Mouse (Mus musculus): Measurements from ENCODE around the gene Gstp1. TPM values are rescaled to one million over a fixed set of nuclear protein-coding genes. Genes with fewer than 3 reads are reported as not detected.

Gene Gstp1
- total and polyA plus RNA-seq, 2 experiments from 2014 or later: 266 to 440 TPM

GRCm38 (mm10) chr19:4059069-4059740 is 21.4 kb upstream of the Gstp1 start, which contains the start of gene Gstp3:
TSS of gene Gstp3 (minus strand) at chr19:4059569.
- no peak for ATAC-seq (ENCODE audit: insufficient read depth, low read depth)
- H3K9me3 ChIP-seq (replicated peaks; ENCODE audit: control insufficient read depth, low read length): no peaks in the 10 kb centered on the region
- H3K27me3 ChIP-seq (ENCODE audit: control insufficient read depth, insufficient read depth, low read length): no peaks in the 10 kb centered on the region
- no peak within 1 kb of the TSS for H3K4me3 ChIP-seq (ENCODE audit: low read depth, low read length)
- H3K36me3 ChIP-seq (replicated peaks; ENCODE audit: control insufficient read depth, insufficient read depth, low read length): no peaks in the 10 kb centered on the region
- 64% methylated on average over 15 of the region's 15 CpGs for WGBS
- H3K4me1 ChIP-seq (ENCODE audit: control insufficient read depth, insufficient read depth): no peaks in the 10 kb centered on the region
- no peak within 1 kb of the TSS for H3K9ac ChIP-seq (replicated peaks; ENCODE audit: low read depth, low read length)
- H3K27ac ChIP-seq (ENCODE audit: low read depth): no peak within 1 kb of the TSS
- DNase-seq (ENCODE audit: low spot score): no peak
- H3K4me2 ChIP-seq (ENCODE audit: low read depth, low read length): no peak within 1 kb of the TSS
- TF ChIP-seq CTCF (IDR thresholded peaks at IDR 0.05; ENCODE audit: low read depth) (no peak), EP300 (IDR thresholded peaks at IDR 0.05; ENCODE audit: low read depth) (no peak)

GRCm38 (mm10) chr19:4058581-4058980 is 20.8 kb upstream of the Gstp1 start:
- Histone ChIP-seq H3K4me2 (ENCODE audit: low read depth, low read length) (no peak overlapping the region), H3K9me3 (replicated peaks; ENCODE audit: control insufficient read depth, low read length) (no peaks in the 10 kb centered on the region), H3K27me3 (ENCODE audit: control insufficient read depth, insufficient read depth, low read length) (no peaks in the 10 kb centered on the region), H3K4me1 (ENCODE audit: control insufficient read depth, insufficient read depth) (no peaks in the 10 kb centered on the region), H3K9ac (replicated peaks; ENCODE audit: low read depth, low read length) (no peak overlapping the region), H3K4me3 (ENCODE audit: low read depth, low read length) (no peak overlapping the region), H3K36me3 (replicated peaks; ENCODE audit: control insufficient read depth, insufficient read depth, low read length) (no peaks in the 10 kb centered on the region), H3K27ac (ENCODE audit: low read depth) (no peak overlapping the region)
- ATAC-seq (ENCODE audit: insufficient read depth, low read depth): no peak
- no peak for TF ChIP-seq EP300 (IDR thresholded peaks at IDR 0.05; ENCODE audit: low read depth)
- no peak for TF ChIP-seq CTCF (IDR thresholded peaks at IDR 0.05; ENCODE audit: low read depth)
- WGBS: 80% methylated on average over 5 of the region's 5 CpGs
- DNase-seq (ENCODE audit: low spot score): no peak

GRCm38 (mm10) chr19:4057962-4058361 is 20.2 kb upstream of the Gstp1 start:
- WGBS: 97% methylated on average over 7 of the region's 7 CpGs
- H3K4me1 ChIP-seq (ENCODE audit: control insufficient read depth, insufficient read depth): no peaks in the 10 kb centered on the region
- H3K27me3 ChIP-seq (ENCODE audit: control insufficient read depth, insufficient read depth, low read length): no peaks in the 10 kb centered on the region
- no peak overlapping the region for H3K27ac ChIP-seq (ENCODE audit: low read depth)
- H3K36me3 ChIP-seq (replicated peaks; ENCODE audit: control insufficient read depth, insufficient read depth, low read length): no peaks in the 10 kb centered on the region
- no peak for ATAC-seq (ENCODE audit: insufficient read depth, low read depth)
- no peaks in the 10 kb centered on the region for H3K9me3 ChIP-seq (replicated peaks; ENCODE audit: control insufficient read depth, low read length)
- no peak for TF ChIP-seq EP300 (IDR thresholded peaks at IDR 0.05; ENCODE audit: low read depth)
- no peak overlapping the region for H3K4me3 ChIP-seq (ENCODE audit: low read depth, low read length)
- H3K4me2 ChIP-seq (ENCODE audit: low read depth, low read length): no peak overlapping the region
- no peak overlapping the region for H3K9ac ChIP-seq (replicated peaks; ENCODE audit: low read depth, low read length)
- DNase-seq (ENCODE audit: low spot score): no peak

GRCm38 (mm10) chr19:4057389-4057788 is 19.6 kb upstream of the Gstp1 start:
- H3K9me3 ChIP-seq (replicated peaks; ENCODE audit: control insufficient read depth, low read length): no peaks in the 10 kb centered on the region
- WGBS: 88% methylated on average over 13 of the region's 13 CpGs
- ATAC-seq (ENCODE audit: insufficient read depth, low read depth) (no peak), DNase-seq (ENCODE audit: low spot score) (no peak)
- TF ChIP-seq EP300 (IDR thresholded peaks at IDR 0.05; ENCODE audit: low read depth) (no peak), CTCF (IDR thresholded peaks at IDR 0.05; ENCODE audit: low read depth) (no peak)
- H3K4me2 ChIP-seq (ENCODE audit: low read depth, low read length): no peak overlapping the region
- H3K27ac ChIP-seq (ENCODE audit: low read depth): no peak overlapping the region
- no peaks in the 10 kb centered on the region for H3K27me3 ChIP-seq (ENCODE audit: control insufficient read depth, insufficient read depth, low read length)
- H3K36me3 ChIP-seq (replicated peaks; ENCODE audit: control insufficient read depth, insufficient read depth, low read length): no peaks in the 10 kb centered on the region
- H3K9ac ChIP-seq (replicated peaks; ENCODE audit: low read depth, low read length): no peak overlapping the region
- no peaks in the 10 kb centered on the region for H3K4me1 ChIP-seq (ENCODE audit: control insufficient read depth, insufficient read depth)
- H3K4me3 ChIP-seq (ENCODE audit: low read depth, low read length): no peak overlapping the region

GRCm38 (mm10) chr19:4056727-4057126 is 18.9 kb upstream of the Gstp1 start:
- DNase-seq (ENCODE audit: low spot score) (no peak), ATAC-seq (ENCODE audit: insufficient read depth, low read depth) (peak; percentile 28; the same call in 1 of the 2 replicates)
- no peaks in the 10 kb centered on the region for H3K36me3 ChIP-seq (replicated peaks; ENCODE audit: control insufficient read depth, insufficient read depth, low read length)
- H3K9ac ChIP-seq (replicated peaks; ENCODE audit: low read depth, low read length): no peak overlapping the region; the same call in 1 of the 2 replicates
- no peak overlapping the region for H3K4me3 ChIP-seq (ENCODE audit: low read depth, low read length)
- no peaks in the 10 kb centered on the region for H3K9me3 ChIP-seq (replicated peaks; ENCODE audit: control insufficient read depth, low read length)
- WGBS: 37% methylated on average over 4 of the region's 4 CpGs
- H3K27ac ChIP-seq (ENCODE audit: low read depth): no peak overlapping the region
- no peaks in the 10 kb centered on the region for H3K27me3 ChIP-seq (ENCODE audit: control insufficient read depth, insufficient read depth, low read length)
- H3K4me1 ChIP-seq (ENCODE audit: control insufficient read depth, insufficient read depth): no peaks in the 10 kb centered on the region
- H3K4me2 ChIP-seq (ENCODE audit: low read depth, low read length): no peak overlapping the region
- TF ChIP-seq EP300 (IDR thresholded peaks at IDR 0.05; ENCODE audit: low read depth): no peak
- TF ChIP-seq CTCF (IDR thresholded peaks at IDR 0.05; ENCODE audit: low read depth): no peak

Data from heart, postnatal 0 days (tissue).